In the genomic region with DNA sequence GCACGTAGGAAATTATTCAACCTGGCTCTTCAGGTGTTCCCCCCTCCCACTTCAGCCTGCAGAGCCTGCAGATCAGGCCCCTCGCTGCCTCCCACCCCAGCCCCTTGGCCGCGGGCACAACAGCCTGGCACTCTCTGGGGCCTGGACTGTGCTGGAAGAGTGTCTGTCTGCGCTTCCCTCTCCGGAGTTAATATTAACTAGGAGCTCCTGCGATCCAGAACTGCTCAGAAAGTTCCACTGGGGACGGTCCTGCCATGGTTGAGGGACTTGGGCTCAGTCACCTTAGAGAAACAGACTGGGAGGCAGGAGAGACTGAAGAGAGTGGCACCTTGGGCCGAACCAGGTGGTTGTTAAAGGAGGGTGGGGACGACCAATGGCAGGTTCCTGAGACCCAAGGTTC, we compare ENCODE assay signal across 9 mouse cellular contexts. TPM values are rescaled to one million over a fixed set of nuclear protein-coding genes. Genes with fewer than 3 reads are reported as not detected.
DNase-seq lines count a peak whose midpoint lies in the region; ATAC-seq lines count a peak whose summit lies in the region.
"Had no signal": no experiment of that assay in that cellular context is flagged by ENCODE, and none has a peak within 500 bp of the region (broad histone marks: within the 10 kb centered on the region; RNA-seq: fewer than 3 reads in every experiment).

No protein-coding gene starts in this region.

- no peak overlapping the region for H3K27ac ChIP-seq in embryonic facial prominence, embryonic 14.5 days (replicated peaks; ENCODE audit: low read depth, low read length)
- peak overlapping the region; percentile 96 for H3K27ac ChIP-seq in lung, embryonic 16.5 days (ENCODE audit: low read length)

- peak overlapping the region; percentile 50 for H3K4me3 ChIP-seq in embryonic facial prominence, embryonic 14.5 days (ENCODE audit: low read depth, low read length)
- H3K4me3 ChIP-seq in lung, embryonic 16.5 days (ENCODE audit: low read length) = peak overlapping the region; percentile 63

- no peak for ATAC-seq in embryonic facial prominence, embryonic 14.5 days (ENCODE audit: low read depth)
- 0 out of 2 replicates have a peak, but pooled peaks have one; percentile 6 for ATAC-seq in lung, embryonic 16.5 days (ENCODE audit: low read depth)
- ATAC-seq in granulocyte monocyte progenitor cell, adult 5-6 weeks (replicated peaks; ENCODE audit: poor library complexity, severe bottlenecking) = no peak
- ATAC-seq in erythroblast, adult 5-6 weeks (replicated peaks; ENCODE audit: low FRiP score, poor library complexity, severe bottlenecking) = no peak
- ATAC-seq: Patski had no signal

- peaks cover 4% of the 10 kb centered on the region; the same call in 1 of the 2 replicates for H3K4me1 ChIP-seq in embryonic facial prominence, embryonic 14.5 days (ENCODE audit: control insufficient read depth, insufficient read depth, low read length)
- H3K4me1 ChIP-seq in lung, embryonic 16.5 days (replicated peaks; ENCODE audit: control insufficient read depth, insufficient read depth, low read length) = peaks cover 14% of the 10 kb centered on the region

- no peaks in the 10 kb centered on the region for H3K36me3 ChIP-seq in embryonic facial prominence, embryonic 14.5 days (ENCODE audit: control insufficient read depth, insufficient read depth, low read length)
- H3K36me3 ChIP-seq in lung, embryonic 16.5 days (ENCODE audit: control insufficient read depth, insufficient read depth, low read length) = no peaks in the 10 kb centered on the region

- DNase-seq in R1 (ENCODE audit: low read depth, low spot score) = peak; percentile 9
- no peak for DNase-seq in embryonic facial prominence, embryonic 14.5 days (ENCODE audit: low spot score)
- DNase-seq in kidney, adult 8-10 months = peak; percentile 76 to 84
- no peak for DNase-seq in Muller cell, postnatal 12 days (ENCODE audit: inconsistent ontology term)
- no peak for DNase-seq in adrenal gland, adult (ENCODE audit: inconsistent age in 2 of 2, low spot score in 1 of 2)

- peaks cover 100% of the 10 kb centered on the region for H3K27me3 ChIP-seq in embryonic facial prominence, embryonic 14.5 days (replicated peaks; ENCODE audit: control insufficient read depth, insufficient read depth, low read length)
- H3K27me3 ChIP-seq in lung, embryonic 16.5 days (ENCODE audit: control insufficient read depth, insufficient read depth, low read depth, low read length) = peaks cover 97% of the 10 kb centered on the region

- 6% methylated on average over 10 of the region's 10 CpGs for WGBS in embryonic facial prominence, embryonic 14.5 days
- WGBS in lung, embryonic 16.5 days = 2% methylated on average over 10 of the region's 10 CpGs

- H3K9ac ChIP-seq in embryonic facial prominence, embryonic 14.5 days (ENCODE audit: low read depth, low read length) = no peak overlapping the region
- H3K9ac ChIP-seq in lung, embryonic 16.5 days (ENCODE audit: low read length) = peak overlapping the region; percentile 76

- no peaks in the 10 kb centered on the region for H3K9me3 ChIP-seq in embryonic facial prominence, embryonic 14.5 days (ENCODE audit: control insufficient read depth, low read length)
- H3K9me3 ChIP-seq in lung, embryonic 16.5 days (ENCODE audit: control insufficient read depth, low read length) = no peaks in the 10 kb centered on the region

- peak overlapping the region; percentile 89; the same call in 1 of the 2 replicates for H3K4me2 ChIP-seq in embryonic facial prominence, embryonic 14.5 days (ENCODE audit: low read depth, low read length)
- H3K4me2 ChIP-seq in lung, embryonic 16.5 days (ENCODE audit: low read depth, low read length) = peak overlapping the region; percentile 65

RNA-seq across cellular contexts. Expression of gene Shh, which starts 3.4 kb away (rescaled TPM):
- polyA plus RNA-seq in embryonic facial prominence, embryonic 14.5 days (2014; fragmentation: Nextera tagmentation; extraction: Ambion mirVana) = 0.47 and 0.56 TPM in 2 replicates
- 9.7 and 10.8 TPM in 2 replicates for polyA plus RNA-seq in lung, embryonic 16.5 days (2015; fragmentation: Nextera tagmentation; extraction: Ambion mirVana)
- not detected in 2 replicates for total RNA-seq in granulocyte monocyte progenitor cell, adult 5-6 weeks (2014; fragmentation: Nextera tagmentation)
- not detected in 2 replicates for total RNA-seq in granulocyte monocyte progenitor cell, adult 5-6 weeks (2017)
- not detected in 2 replicates for total RNA-seq in erythroblast, adult 5-6 weeks (2015; ENCODE audit: low replicate concordance)
- not detected in 2 replicates for total RNA-seq in erythroblast, adult 5-6 weeks (2017; ENCODE audit: low replicate concordance)

Comparison
In these comparisons a context has a peak if more than half of its experiments do, and no peak if none do; other contexts are left out.
1. DNase-seq: peak in R1 (single experiment) and kidney, adult 8-10 months (2 of 2); none in embryonic facial prominence, embryonic 14.5 days (single experiment), Muller cell, postnatal 12 days (single experiment) and adrenal gland, adult (0 of 2).